Mouse (Mus musculus) embryonic facial prominence, embryonic 13.5 days (tissue): ENCODE measurements at regions not wholly inside any gene's neighbourhood (a gene's known extent, or its start where the extent isn't known, plus 50 kb on each side); places are given as distances from the start of the nearest gene placed in this dataset.
"Not testable (repeated sequence)": the region's sequence is repeated elsewhere in the genome, so short reads cannot be mapped to it uniquely, and the experiment has no call there.

Experiments
- ATAC-seq: fragments of 200-750 bp; cut with Nextera tagmentation; 2 replicates; pipeline ENCODE4 v1.8.0; 2017; ENCODE audit warnings: low read depth; ENCODE audit not compliant: insufficient number of reproducible peaks, insufficient read depth, low FRiP score, low TSS enrichment
- H3K27ac ChIP-seq: fragments of 300-500 bp; sonication (generic); 2 replicates; pipeline ENCODE4 v1.5.1; 2015; ENCODE audit warnings: moderate library complexity, mild to moderate bottlenecking, inconsistent platforms
- H3K27me3 ChIP-seq: fragments of 300-500 bp; sonication (generic); 2 replicates; pipeline ENCODE4 v1.6.1; 2015; ENCODE audit warnings: mild to moderate bottlenecking, inconsistent platforms
- H3K36me3 ChIP-seq: fragments of 300-500 bp; sonication (generic); 2 replicates; pipeline ENCODE4 v1.6.1; 2015; ENCODE audit warnings: mild to moderate bottlenecking, inconsistent platforms
- H3K4me1 ChIP-seq: fragments of 300-500 bp; sonication (generic); 2 replicates; pipeline ENCODE4 v1.6.1; 2015; ENCODE audit warnings: inconsistent platforms
- H3K4me2 ChIP-seq: fragments of 300-500 bp; sonication (generic); 2 replicates; pipeline ENCODE4 v1.6.1; 2015; ENCODE audit warnings: moderate library complexity, mild to moderate bottlenecking, inconsistent platforms
- H3K4me3 ChIP-seq: fragments of 300-500 bp; sonication (generic); 2 replicates; pipeline ENCODE4 v1.5.1; 2015; ENCODE audit warnings: mild to moderate bottlenecking, inconsistent platforms
- H3K9ac ChIP-seq: fragments of 300-500 bp; sonication (generic); 2 replicates; pipeline ENCODE4 v1.6.1; 2015; ENCODE audit warnings: mild to moderate bottlenecking, inconsistent platforms
- H3K9me3 ChIP-seq: fragments of 300-500 bp; sonication (generic); 2 replicates; pipeline ENCODE4 v1.6.1; 2016; ENCODE audit warnings: inconsistent platforms
- WGBS: fragments of 180-500 bp; shearing (Covaris S2); methylation state at CpG from one replicate; pipeline ENCODE4 v1.1.7; 2015; ENCODE audit warnings: mixed read lengths; 5-methylcytosine and 5-hydroxymethylcytosine counted together

DNA sequence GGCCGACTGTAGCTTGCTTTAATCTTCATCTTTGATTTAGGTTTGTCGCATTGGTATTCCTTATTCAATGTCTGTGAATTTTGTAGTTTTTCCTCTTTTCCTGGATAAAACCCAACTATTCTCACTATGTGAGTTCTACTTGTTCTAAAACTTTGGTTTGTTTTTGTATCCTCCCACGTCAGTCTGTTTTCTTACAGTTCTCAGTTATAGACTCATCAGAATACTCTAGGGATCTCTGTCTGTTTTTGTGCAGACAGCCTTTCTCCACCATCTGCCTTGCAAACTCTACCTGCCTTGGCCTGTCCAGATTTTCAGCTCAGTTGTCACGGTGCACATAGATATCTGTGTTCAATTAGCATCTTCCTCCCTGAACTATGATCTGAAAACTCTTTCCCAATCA lies 249.3 kb downstream of the Adgrg6 start:
- no peak for ATAC-seq
- Histone ChIP-seq H3K9me3 (no peaks in the 10 kb centered on the region), H3K4me3 (no peak overlapping the region), H3K9ac (no peak overlapping the region), H3K4me1 (no peaks in the 10 kb centered on the region), H3K36me3 (no peaks in the 10 kb centered on the region), H3K27ac (no peak overlapping the region), H3K27me3 (no peaks in the 10 kb centered on the region), H3K4me2 (no peak overlapping the region)
- 61% methylated on average over 4 of the region's 4 CpGs for WGBS

DNA sequence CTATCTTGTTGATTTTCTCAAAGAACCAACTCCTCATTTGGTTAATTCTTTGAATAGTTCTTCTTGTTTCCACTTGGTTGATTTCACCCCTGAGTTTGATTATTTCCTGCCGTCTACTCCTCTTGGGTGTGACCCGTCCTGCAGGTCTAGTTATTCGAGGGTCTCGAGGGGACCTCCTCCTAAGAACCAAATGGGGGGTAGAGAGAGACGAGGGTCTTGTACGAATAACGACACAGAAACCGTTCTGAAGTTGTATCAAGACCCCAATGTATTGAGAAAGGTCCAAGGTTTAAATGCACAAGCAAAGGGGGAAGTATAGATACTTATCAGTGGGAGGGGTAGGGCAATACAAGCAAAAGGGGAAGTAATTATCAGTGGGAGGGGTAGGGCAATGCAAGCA lies 252.8 kb downstream of the Adgrg6 start:
- H3K27ac ChIP-seq, H3K27me3 ChIP-seq, H3K9me3 ChIP-seq, H3K9ac ChIP-seq, ATAC-seq, H3K4me2 ChIP-seq, H3K4me1 ChIP-seq, H3K4me3 ChIP-seq, H3K36me3 ChIP-seq: not testable (repeated sequence)
- WGBS, result 84% methylated on average over 8 of the region's 8 CpGs

DNA sequence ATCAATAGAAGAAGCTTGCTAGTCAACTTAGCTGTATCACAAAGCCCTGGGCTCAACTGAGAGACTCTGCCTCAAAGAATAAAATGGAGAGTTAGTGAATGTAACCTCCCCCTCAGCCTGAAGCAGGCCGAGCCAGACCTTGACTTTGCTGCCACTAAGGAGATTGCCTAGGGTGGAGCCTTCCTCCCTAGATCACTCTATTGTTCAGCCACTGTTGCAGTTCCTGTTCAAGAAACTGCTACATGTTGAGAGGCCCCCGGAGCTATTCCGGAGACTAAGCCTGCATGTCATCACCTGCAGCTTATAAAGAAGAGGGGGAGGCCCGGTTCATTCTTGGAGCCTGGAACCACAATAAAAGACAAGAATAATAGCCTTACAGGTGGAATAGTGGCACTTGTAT lies 257.9 kb downstream of the Adgrg6 start:
- Histone ChIP-seq H3K4me3 (no peak overlapping the region), H3K9me3 (no peaks in the 10 kb centered on the region), H3K27me3 (no peaks in the 10 kb centered on the region), H3K36me3 (no peaks in the 10 kb centered on the region), H3K4me1 (no peaks in the 10 kb centered on the region), H3K9ac (no peak overlapping the region), H3K4me2 (no peak overlapping the region), H3K27ac (no peak overlapping the region)
- WGBS, result 85% methylated on average over 4 of the region's 4 CpGs
- no peak for ATAC-seq

DNA sequence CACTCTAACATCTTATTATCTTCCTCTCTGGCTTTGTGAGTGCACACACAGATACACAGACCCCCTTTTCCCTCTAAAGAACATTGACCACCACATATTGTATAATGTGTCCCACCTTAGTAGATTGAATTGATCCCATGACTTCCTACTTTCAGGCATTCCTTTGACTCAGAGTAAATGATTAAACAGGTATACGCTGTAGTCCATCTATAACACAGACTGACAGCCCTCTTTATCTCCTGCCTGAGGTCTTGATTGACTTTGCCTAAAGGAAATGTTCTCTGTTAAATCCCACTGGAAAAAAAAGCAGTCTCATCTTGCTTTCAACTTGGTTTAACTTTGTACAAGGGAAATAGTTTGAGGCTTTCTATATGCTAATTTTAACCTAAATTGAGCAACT lies 268.8 kb downstream of the Adgrg6 start:
- Histone ChIP-seq H3K4me3 (no peak overlapping the region), H3K9me3 (no peaks in the 10 kb centered on the region), H3K4me1 (no peaks in the 10 kb centered on the region), H3K9ac (no peak overlapping the region), H3K4me2 (no peak overlapping the region), H3K27ac (no peak overlapping the region), H3K36me3 (no peaks in the 10 kb centered on the region), H3K27me3 (no peaks in the 10 kb centered on the region)
- ATAC-seq, result no peak
- WGBS, result 90% methylated on average over 1 of the region's 1 CpGs

DNA sequence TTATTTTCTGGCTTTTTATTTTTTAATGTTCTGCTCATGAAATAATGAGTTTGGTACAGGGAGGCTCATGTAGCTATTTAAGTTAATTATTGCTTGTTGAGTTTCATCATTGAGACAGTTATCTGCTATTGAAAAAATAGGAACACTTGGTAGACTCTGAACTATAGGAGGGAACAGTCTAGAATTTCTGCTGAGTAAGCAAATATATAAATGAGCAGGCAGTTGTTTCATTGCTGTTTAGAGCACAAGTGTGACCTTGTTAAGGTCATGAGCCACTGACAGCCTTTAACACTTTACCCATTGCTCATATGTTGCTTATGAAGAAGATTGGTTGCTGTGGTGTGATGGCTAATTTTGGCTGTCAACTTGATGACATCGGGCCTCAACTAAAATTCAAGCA lies 270.0 kb downstream of the Adgrg6 start:
- no peaks in the 10 kb centered on the region for H3K9me3 ChIP-seq
- no peak for ATAC-seq

DNA sequence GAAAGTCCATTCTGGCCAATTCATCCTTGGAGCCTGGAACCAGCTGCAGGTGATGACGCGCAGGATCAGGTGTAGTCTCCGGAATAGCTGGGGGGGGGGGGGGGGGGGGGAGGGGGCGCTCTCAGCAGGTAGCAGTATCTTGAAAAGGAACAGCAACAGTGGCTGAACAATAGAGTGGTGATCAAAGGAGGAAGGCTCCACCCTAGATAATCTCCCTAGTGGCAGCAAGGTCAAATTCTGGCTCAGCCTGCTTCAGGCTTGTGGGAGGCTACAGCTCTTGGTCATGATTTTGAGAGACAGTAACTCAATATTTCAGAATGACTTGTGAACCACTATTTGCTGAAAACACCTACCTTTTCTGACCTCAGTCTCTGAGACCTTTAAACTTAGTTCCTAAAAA lies 275.5 kb downstream of the Adgrg6 start:
- no peaks in the 10 kb centered on the region for H3K36me3 ChIP-seq

More for the DNA sequence above, 270.0 kb downstream of the Adgrg6 start:
- Histone ChIP-seq H3K36me3 (no peaks in the 10 kb centered on the region), H3K27ac (no peak overlapping the region), H3K4me1 (no peaks in the 10 kb centered on the region), H3K4me3 (no peak overlapping the region), H3K9ac (no peak overlapping the region), H3K27me3 (no peaks in the 10 kb centered on the region), H3K4me2 (no peak overlapping the region)
- 82% methylated on average over 1 of the region's 1 CpGs for WGBS

DNA sequence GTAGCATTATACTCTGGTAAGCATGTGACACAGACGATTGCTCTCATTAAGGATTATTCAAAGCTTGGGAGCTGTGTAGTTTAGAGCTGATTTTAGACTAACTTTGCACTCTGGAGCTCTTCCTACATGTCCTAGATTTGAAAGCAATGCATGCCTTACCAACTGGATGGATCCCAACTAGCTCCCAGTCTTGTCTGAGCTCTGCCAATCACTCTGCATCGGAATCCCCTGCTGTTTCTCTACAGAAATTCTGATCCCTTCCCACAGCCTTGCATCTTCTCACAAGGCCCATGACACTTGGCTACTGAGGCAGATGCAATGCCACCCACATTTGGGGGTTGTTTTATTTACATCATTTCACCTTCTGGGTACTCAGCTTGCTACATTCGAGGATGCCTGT lies 277.8 kb downstream of the Adgrg6 start:
- no peak overlapping the region for H3K9ac ChIP-seq
- H3K27me3 ChIP-seq, result no peaks in the 10 kb centered on the region
- H3K4me1 ChIP-seq, result no peaks in the 10 kb centered on the region
- H3K36me3 ChIP-seq, result no peaks in the 10 kb centered on the region
- no peak for ATAC-seq
- no peaks in the 10 kb centered on the region for H3K9me3 ChIP-seq
- no peak overlapping the region for H3K4me2 ChIP-seq
- H3K4me3 ChIP-seq, result no peak overlapping the region
- 82% methylated on average over 3 of the region's 3 CpGs for WGBS
- H3K27ac ChIP-seq, result no peak overlapping the region

More for the DNA sequence above, 275.5 kb downstream of the Adgrg6 start:
- Histone ChIP-seq H3K4me2 (no peak overlapping the region), H3K27me3 (no peaks in the 10 kb centered on the region), H3K9me3 (no peaks in the 10 kb centered on the region), H3K9ac (no peak overlapping the region), H3K27ac (no peak overlapping the region), H3K4me1 (no peaks in the 10 kb centered on the region), H3K4me3 (no peak overlapping the region)
- ATAC-seq, result no peak
- 24% methylated on average over 3 of the region's 4 CpGs for whole genome bisulfite sequencing

DNA sequence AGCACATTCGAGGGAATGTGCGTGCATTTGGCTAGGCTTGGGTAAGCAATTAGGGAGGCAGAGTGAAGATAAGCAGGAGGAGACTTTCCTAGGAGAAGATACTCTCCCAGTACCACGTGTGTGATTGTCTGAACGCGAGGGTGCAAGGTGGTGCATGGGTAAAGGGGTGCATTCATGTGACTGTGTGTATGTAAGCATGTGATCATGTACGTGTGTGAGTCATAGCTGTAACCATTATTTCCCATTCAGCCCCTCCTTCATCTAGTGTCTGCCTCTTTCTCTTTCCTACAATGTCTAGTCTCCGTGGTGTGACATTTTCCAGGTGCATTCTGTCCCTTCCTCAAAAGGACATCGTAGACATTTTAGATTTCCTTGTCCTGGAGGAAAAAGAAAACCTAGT lies 273.8 kb downstream of the Hivep2 start:
- no peak for ATAC-seq
- no peaks in the 10 kb centered on the region for H3K36me3 ChIP-seq
- H3K27me3 ChIP-seq, result no peaks in the 10 kb centered on the region
- no peaks in the 10 kb centered on the region for H3K4me1 ChIP-seq
- H3K4me3 ChIP-seq, result no peak overlapping the region
- H3K9me3 ChIP-seq, result no peaks in the 10 kb centered on the region
- no peak overlapping the region for H3K9ac ChIP-seq
- no peak overlapping the region for H3K4me2 ChIP-seq
- H3K27ac ChIP-seq, result no peak overlapping the region
- WGBS, result 87% methylated on average over 8 of the region's 8 CpGs

DNA sequence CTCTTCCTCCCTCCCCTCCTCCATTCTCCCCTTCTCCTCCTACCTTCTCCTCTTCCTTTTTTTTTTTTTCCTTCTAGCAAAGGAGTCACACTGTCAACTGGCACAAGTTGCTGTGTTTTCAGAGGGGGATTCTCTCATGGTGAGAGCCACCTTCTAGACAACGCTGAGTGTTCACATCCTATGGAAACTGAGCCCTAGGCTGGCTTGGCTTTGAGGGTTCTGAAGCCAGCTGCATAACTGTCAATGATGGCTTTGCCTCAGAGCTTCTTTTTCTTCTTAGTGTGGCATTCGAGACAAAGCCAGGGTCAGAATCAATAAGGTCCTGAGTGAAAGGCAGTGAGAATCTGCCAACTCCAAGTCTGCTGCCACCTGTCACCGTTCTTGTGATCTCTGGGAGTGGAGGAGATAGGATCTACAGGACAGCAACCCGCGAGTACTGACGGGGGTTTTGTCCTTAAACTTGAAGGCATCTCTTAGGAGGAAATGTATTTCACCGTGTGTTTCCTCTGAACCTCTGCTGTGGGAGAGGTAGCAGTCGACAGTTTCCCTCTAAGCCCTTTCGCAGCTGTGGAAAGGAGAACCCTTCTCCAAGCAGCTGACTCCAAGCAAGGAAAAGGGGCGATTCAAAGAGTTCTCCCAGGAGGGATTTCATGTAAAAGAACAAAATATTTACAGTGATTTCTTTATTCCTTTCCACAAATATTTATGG lies 269.2 kb downstream of the Hivep2 start:
- H3K9ac ChIP-seq, result no peak overlapping the region
- no peaks in the 10 kb centered on the region for H3K9me3 ChIP-seq
- ATAC-seq, result no peak
- WGBS, result 76% methylated on average over 10 of the region's 10 CpGs
- H3K4me1 ChIP-seq, result no peaks in the 10 kb centered on the region
- no peak overlapping the region for H3K4me2 ChIP-seq
- H3K4me3 ChIP-seq, result no peak overlapping the region
- no peaks in the 10 kb centered on the region for H3K36me3 ChIP-seq
- no peaks in the 10 kb centered on the region for H3K27me3 ChIP-seq
- H3K27ac ChIP-seq, result no peak overlapping the region

DNA sequence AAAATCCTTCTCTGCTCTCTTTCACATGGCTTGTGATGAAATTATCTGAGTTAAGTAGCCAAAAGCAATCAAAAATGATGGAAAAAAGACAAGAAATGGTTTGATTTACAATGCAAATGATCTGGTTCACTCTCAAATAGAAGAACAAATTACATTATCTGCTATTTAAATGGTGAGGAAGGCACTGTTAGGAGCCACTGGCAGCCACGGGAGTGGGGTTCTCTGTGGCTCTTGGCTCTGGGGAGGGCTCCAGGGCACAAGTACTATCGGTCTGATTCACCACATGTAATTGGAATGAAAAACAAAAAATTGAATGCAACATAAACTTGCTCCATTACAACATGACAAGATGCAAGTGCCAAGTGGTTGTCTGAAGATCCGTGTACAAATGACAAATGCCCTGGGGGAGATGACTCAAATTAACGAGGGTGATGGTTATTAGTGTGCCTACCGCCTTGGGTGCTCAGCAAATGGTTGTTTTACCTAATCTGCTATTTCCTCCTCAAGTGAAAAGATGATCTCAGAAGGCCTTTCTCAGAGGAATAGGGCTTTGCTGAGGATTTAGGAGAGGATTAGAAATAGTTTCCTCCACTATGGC lies 268.2 kb downstream of the Hivep2 start:
- no peak overlapping the region for H3K9ac ChIP-seq
- no peaks in the 10 kb centered on the region for H3K9me3 ChIP-seq
- H3K4me2 ChIP-seq, result no peak overlapping the region
- no peak for ATAC-seq
- WGBS, result 42% methylated on average over 5 of the region's 5 CpGs
- H3K27me3 ChIP-seq, result no peaks in the 10 kb centered on the region
- H3K4me3 ChIP-seq, result no peak overlapping the region
- H3K27ac ChIP-seq, result no peak overlapping the region
- no peaks in the 10 kb centered on the region for H3K4me1 ChIP-seq
- no peaks in the 10 kb centered on the region for H3K36me3 ChIP-seq

DNA sequence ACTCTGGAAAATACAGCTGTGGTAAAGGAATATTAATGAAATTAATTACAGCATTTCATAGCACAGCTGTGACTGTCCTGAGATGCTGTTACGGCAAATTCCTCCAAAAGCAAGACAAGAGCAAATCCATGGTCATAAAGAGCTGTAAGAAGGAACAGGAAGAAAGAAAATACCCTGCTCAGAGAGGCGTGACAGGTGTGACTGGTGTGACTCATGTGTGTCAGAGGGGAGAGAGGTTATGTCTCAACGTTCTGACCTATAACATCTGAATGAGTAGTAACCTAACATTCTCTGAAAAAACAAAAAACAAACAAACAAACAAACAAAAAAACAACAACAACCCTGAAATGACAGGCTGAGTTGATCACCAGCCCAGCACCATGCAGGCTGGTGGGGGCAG lies 267.5 kb downstream of the Hivep2 start:
- H3K27ac ChIP-seq, result no peak overlapping the region
- H3K4me2 ChIP-seq, result no peak overlapping the region
- H3K4me3 ChIP-seq, result no peak overlapping the region
- no peaks in the 10 kb centered on the region for H3K36me3 ChIP-seq
- no peaks in the 10 kb centered on the region for H3K27me3 ChIP-seq
- no peak for ATAC-seq
- no peaks in the 10 kb centered on the region for H3K4me1 ChIP-seq
- H3K9me3 ChIP-seq, result no peaks in the 10 kb centered on the region
- 68% methylated on average over 3 of the region's 3 CpGs for WGBS
- H3K9ac ChIP-seq, result no peak overlapping the region

DNA sequence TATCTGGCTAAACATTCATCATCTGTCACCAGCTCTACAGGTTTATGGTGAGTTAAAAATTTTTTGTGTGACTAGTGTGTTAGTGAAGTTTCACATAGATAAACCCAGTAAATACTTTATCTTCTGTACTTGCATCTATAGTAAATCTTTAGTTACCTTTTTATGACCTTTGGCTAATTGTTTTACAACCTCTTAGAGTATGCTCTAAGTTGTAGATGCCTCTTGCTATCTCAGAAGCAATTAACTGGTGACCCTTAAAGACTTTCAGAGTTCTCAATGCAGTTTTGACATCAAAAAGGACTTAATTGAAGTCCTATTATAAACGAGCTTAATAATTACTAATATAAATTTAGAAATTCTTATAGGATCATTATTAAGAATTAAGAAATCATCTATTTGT lies 265.6 kb downstream of the Hivep2 start:
- Histone ChIP-seq H3K4me1 (no peaks in the 10 kb centered on the region), H3K4me3 (no peak overlapping the region), H3K9me3 (no peaks in the 10 kb centered on the region), H3K27ac (no peak overlapping the region), H3K27me3 (no peaks in the 10 kb centered on the region), H3K36me3 (no peaks in the 10 kb centered on the region), H3K4me2 (no peak overlapping the region), H3K9ac (no peak overlapping the region)
- ATAC-seq, result no peak
- 73% methylated on average over 1 of the region's 1 CpGs for WGBS
